Mouse (Mus musculus) right cerebral cortex, postnatal 4 days (tissue): ENCODE measurements around the gene Tbc1d32.
"Not testable (repeated sequence)": the region's sequence is repeated elsewhere in the genome, so short reads cannot be mapped to it uniquely, and the experiment has no call there.

Source experiments
- DNase-seq: peaks from one replicate; pipeline ENCODE4 v3.0.0-alpha.2; 2022

Gene Tbc1d32

GRCm38 (mm10) chr10:56228568-56229209 is at the start of gene Tbc1d32:
Gene Tbc1d32, minus strand, starts transcription at chr10:56228689.
- DNase-seq = peak; percentile 96

GRCm38 (mm10) chr10:56227771-56228275 is 666 bp downstream of the Tbc1d32 start:
- DNase-seq = no peak

GRCm38 (mm10) chr10:56215797-56216196 is 12.7 kb downstream of the Tbc1d32 start:
- no peak for DNase-seq

- DNase-seq = no peak
Observed at GRCm38 (mm10) chr10:56210343-56210742, 18.1 kb downstream of the Tbc1d32 start.

GRCm38 (mm10) chr10:56206802-56207404 is 21.6 kb downstream of the Tbc1d32 start:
- DNase-seq = no peak

- DNase-seq = no peak
Observed at GRCm38 (mm10) chr10:56204348-56204747, 24.1 kb downstream of the Tbc1d32 start.

- no peak for DNase-seq
Observed at GRCm38 (mm10) chr10:56199902-56200301, 28.6 kb downstream of the Tbc1d32 start.

GRCm38 (mm10) chr10:56198691-56199090 is 29.8 kb downstream of the Tbc1d32 start:
- no peak for DNase-seq

GRCm38 (mm10) chr10:56194310-56194709 is 34.2 kb downstream of the Tbc1d32 start:
- DNase-seq = no peak

GRCm38 (mm10) chr10:56181727-56182126 is 46.8 kb downstream of the Tbc1d32 start:
- DNase-seq = no peak

- no peak for DNase-seq
Observed at GRCm38 (mm10) chr10:56173184-56173583, 55.3 kb downstream of the Tbc1d32 start.

GRCm38 (mm10) chr10:56167721-56168120 is 60.8 kb downstream of the Tbc1d32 start:
- not testable (repeated sequence) for DNase-seq

GRCm38 (mm10) chr10:56165758-56166157 is 62.7 kb downstream of the Tbc1d32 start:
- no peak for DNase-seq

GRCm38 (mm10) chr10:56164411-56164810 is 64.1 kb downstream of the Tbc1d32 start:
- DNase-seq = no peak

- no peak for DNase-seq
Observed at GRCm38 (mm10) chr10:56158748-56159147, 69.7 kb downstream of the Tbc1d32 start.

GRCm38 (mm10) chr10:56158207-56158606 is 70.3 kb downstream of the Tbc1d32 start:
- no peak for DNase-seq

GRCm38 (mm10) chr10:56156956-56157355 is 71.5 kb downstream of the Tbc1d32 start:
- DNase-seq = no peak

GRCm38 (mm10) chr10:56148920-56149319 is 79.6 kb downstream of the Tbc1d32 start:
- DNase-seq = no peak

- DNase-seq = no peak
Observed at GRCm38 (mm10) chr10:56137191-56137590, 91.3 kb downstream of the Tbc1d32 start.

GRCm38 (mm10) chr10:56129642-56130041 is 98.8 kb downstream of the Tbc1d32 start:
- no peak for DNase-seq

- no peak for DNase-seq
Observed at GRCm38 (mm10) chr10:56126972-56127371, 101.5 kb downstream of the Tbc1d32 start.

- peak; percentile 49 for DNase-seq
Observed at GRCm38 (mm10) chr10:56115636-56116180, 112.8 kb downstream of the Tbc1d32 start.

GRCm38 (mm10) chr10:56114951-56115635 is 113.4 kb downstream of the Tbc1d32 start:
- DNase-seq = peak; percentile 75

GRCm38 (mm10) chr10:56106996-56107334 is 121.5 kb downstream of the Tbc1d32 start:
- no peak for DNase-seq
